Comparison of ENCODE assay signal across 10 mouse cellular contexts in genomic region chr6:34638667-34639066, GRCm38 (mm10). TPM values are rescaled to one million over a fixed set of nuclear protein-coding genes. Genes with fewer than 3 reads are reported as not detected.
A peak's percentile ranks its signal among the peaks of the same experiment; 100 is the strongest.
DNase-seq lines count a peak whose midpoint lies in the region; ATAC-seq and TF ChIP-seq lines count a peak whose summit lies in the region.
"Had no signal": no experiment of that assay in that cellular context is flagged by ENCODE, and none has a peak within 500 bp of the region (broad histone marks: within the 10 kb centered on the region; RNA-seq: fewer than 3 reads in every experiment).

No protein-coding gene starts in this region.

- no peak for ATAC-seq in forebrain, embryonic 13.5 days
- no peak for ATAC-seq in lung, postnatal 0 days
- no peak for ATAC-seq in embryonic facial prominence, embryonic 15.5 days (ENCODE audit: insufficient number of reproducible peaks, low FRiP score, low TSS enrichment, low read depth)

- H3K9me3 ChIP-seq in forebrain, embryonic 10.5 days, result no peaks in the 10 kb centered on the region
- no peaks in the 10 kb centered on the region for H3K9me3 ChIP-seq in forebrain, embryonic 13.5 days (replicated peaks)
- H3K9me3 ChIP-seq in lung, postnatal 0 days (ENCODE audit: low read length), result no peaks in the 10 kb centered on the region
- H3K9me3 ChIP-seq in embryonic facial prominence, embryonic 15.5 days (replicated peaks), result no peaks in the 10 kb centered on the region
- H3K9me3 ChIP-seq: hindbrain, embryonic 12.5 days had no signal

- H3K4me2 ChIP-seq in forebrain, embryonic 13.5 days, result no peak overlapping the region
- H3K4me2 ChIP-seq in lung, postnatal 0 days (replicated peaks; ENCODE audit: low read depth, low read length), result no peak overlapping the region
- H3K4me2 ChIP-seq in embryonic facial prominence, embryonic 15.5 days (replicated peaks), result no peak overlapping the region
- H3K4me2 ChIP-seq: hindbrain, embryonic 12.5 days had no signal

- peaks cover 4% of the 10 kb centered on the region; the same call in 1 of the 2 replicates for H3K27me3 ChIP-seq in forebrain, embryonic 10.5 days (ENCODE audit: poor library complexity, severe bottlenecking)
- no peaks in the 10 kb centered on the region for H3K27me3 ChIP-seq in forebrain, embryonic 13.5 days
- H3K27me3 ChIP-seq in lung, postnatal 0 days (replicated peaks; ENCODE audit: insufficient read depth, low read length), result no peaks in the 10 kb centered on the region
- H3K27me3 ChIP-seq in embryonic facial prominence, embryonic 15.5 days, result no peaks in the 10 kb centered on the region
- H3K27me3 ChIP-seq: hindbrain, embryonic 12.5 days had no signal

- no peak for TF ChIP-seq POLR2A in lung, adult 2 months (IDR thresholded peaks at IDR 0.05; ENCODE audit: borderline replicate concordance, extremely low read depth, low read depth, low read length)

- DNase-seq in forebrain, embryonic 10.5 days (ENCODE audit: extremely low spot score, low spot score), result no peak
- DNase-seq in lung, postnatal 0 days (ENCODE audit: low spot score), result peak; percentile 22
- no peak for DNase-seq in lung, adult 2 months
- peak; percentile 75 to 78 for DNase-seq in kidney, postnatal 36 days
- no peak for DNase-seq in right cerebral cortex, postnatal 36 days (ENCODE audit: low spot score in 2 of 2)
- no peak for DNase-seq in thymus, postnatal 4 days

- no peaks in the 10 kb centered on the region for H3K36me3 ChIP-seq in forebrain, embryonic 10.5 days (replicated peaks)
- H3K36me3 ChIP-seq in forebrain, embryonic 13.5 days (ENCODE audit: poor library complexity, severe bottlenecking), result no peaks in the 10 kb centered on the region
- H3K36me3 ChIP-seq in lung, postnatal 0 days (ENCODE audit: insufficient read depth, low read length), result no peaks in the 10 kb centered on the region
- no peaks in the 10 kb centered on the region for H3K36me3 ChIP-seq in embryonic facial prominence, embryonic 15.5 days
- H3K36me3 ChIP-seq: hindbrain, embryonic 12.5 days had no signal

- no peak overlapping the region for H3K4me3 ChIP-seq in forebrain, embryonic 10.5 days
- H3K4me3 ChIP-seq in forebrain, embryonic 13.5 days, result no peak overlapping the region
- H3K4me3 ChIP-seq in lung, postnatal 0 days (ENCODE audit: low read depth, low read length), result no peak overlapping the region
- no peak overlapping the region for H3K4me3 ChIP-seq in lung, adult 2 months (replicated peaks; ENCODE audit: extremely low read depth, low read depth, low read length)
- H3K4me3 ChIP-seq in embryonic facial prominence, embryonic 15.5 days (replicated peaks), result no peak overlapping the region
- H3K4me3 ChIP-seq: hindbrain, embryonic 12.5 days; left cerebral cortex, adult 2 months had no signal

- TF ChIP-seq CTCF in lung, postnatal 0 days (IDR thresholded peaks at IDR 0.05), result 0 out of 2 replicates have a peak, but pooled peaks have one; percentile 10
- no peak for TF ChIP-seq CTCF in lung, adult 2 months (IDR thresholded peaks at IDR 0.05; ENCODE audit: insufficient read depth, low read length)

- H3K9ac ChIP-seq in forebrain, embryonic 13.5 days, result no peak overlapping the region
- H3K9ac ChIP-seq in lung, postnatal 0 days (replicated peaks; ENCODE audit: low read depth), result no peak overlapping the region
- H3K9ac ChIP-seq in embryonic facial prominence, embryonic 15.5 days, result no peak overlapping the region
- H3K9ac ChIP-seq: hindbrain, embryonic 12.5 days had no signal

- H3K4me1 ChIP-seq in forebrain, embryonic 10.5 days, result peaks cover 31% of the 10 kb centered on the region
- H3K4me1 ChIP-seq in forebrain, embryonic 13.5 days, result peaks cover 18% of the 10 kb centered on the region; the same call in 1 of the 2 replicates
- H3K4me1 ChIP-seq in lung, postnatal 0 days (ENCODE audit: insufficient read depth, low read depth, low read length), result no peaks in the 10 kb centered on the region; the same call in 1 of the 2 replicates
- peaks cover 3% of the 10 kb centered on the region; the same call in 1 of the 2 replicates for H3K4me1 ChIP-seq in lung, adult 2 months (ENCODE audit: control insufficient read depth, insufficient read depth, low read length)
- H3K4me1 ChIP-seq in embryonic facial prominence, embryonic 15.5 days, result peaks cover 44% of the 10 kb centered on the region

- 15% methylated on average over 2 of the region's 2 CpGs for WGBS in forebrain, embryonic 10.5 days
- WGBS in forebrain, embryonic 13.5 days, result 8% methylated on average over 2 of the region's 2 CpGs
- 26% methylated on average over 2 of the region's 2 CpGs for WGBS in lung, postnatal 0 days
- 21% methylated on average over 2 of the region's 2 CpGs for WGBS in lung, adult 2 months
- 11% methylated on average over 2 of the region's 2 CpGs for WGBS in embryonic facial prominence, embryonic 15.5 days

- peak overlapping the region; percentile 70; the same call in 1 of the 2 replicates for H3K27ac ChIP-seq in forebrain, embryonic 10.5 days
- no peak overlapping the region for H3K27ac ChIP-seq in forebrain, embryonic 13.5 days
- H3K27ac ChIP-seq in lung, postnatal 0 days (ENCODE audit: low read length), result no peak overlapping the region
- peak overlapping the region; percentile 84 for H3K27ac ChIP-seq in embryonic facial prominence, embryonic 15.5 days (replicated peaks)
- H3K27ac ChIP-seq: hindbrain, embryonic 12.5 days; left cerebral cortex, adult 2 months had no signal

- 0 out of 2 replicates have a peak, but pooled peaks have one; percentile 23 for TF ChIP-seq EP300 in lung, postnatal 0 days (IDR thresholded peaks at IDR 0.05)

RNA-seq across cellular contexts. Expression of gene Cald1, which starts 40.4 kb away (rescaled TPM):
- 135 and 143 TPM in 2 replicates for polyA plus RNA-seq in forebrain, embryonic 10.5 days (2016; fragmentation: Nextera tagmentation; extraction: Ambion mirVana)
- 73.1 and 79.4 TPM in 2 replicates for polyA plus RNA-seq in forebrain, embryonic 13.5 days (2015; fragmentation: Nextera tagmentation; extraction: Ambion mirVana)
- 249 and 273 TPM in 2 replicates for polyA plus RNA-seq in lung, postnatal 0 days (2015; fragmentation: Nextera tagmentation; extraction: Ambion mirVana)
- polyA plus RNA-seq in lung, adult 2 months (2012; rRNA removed), result 24.4 and 37.4 TPM in 2 replicates
- polyA plus RNA-seq in embryonic facial prominence, embryonic 15.5 days (2015; fragmentation: Nextera tagmentation; extraction: Ambion mirVana), result 290 and 306 TPM in 2 replicates

Comparison
In these comparisons a context has a peak if more than half of its experiments do, and no peak if none do; other contexts are left out.
1. DNase-seq: peak in lung, postnatal 0 days (single experiment) and kidney, postnatal 36 days (2 of 2); none in forebrain, embryonic 10.5 days (single experiment), lung, adult 2 months (single experiment), right cerebral cortex, postnatal 36 days (0 of 2) and thymus, postnatal 4 days (single experiment).
2. H3K27ac ChIP-seq: peak in forebrain, embryonic 10.5 days (single experiment) and embryonic facial prominence, embryonic 15.5 days (single experiment); none in forebrain, embryonic 13.5 days (single experiment) and lung, postnatal 0 days (single experiment).